Comparison of ENCODE assay signal across 9 mouse cellular contexts in the genomic region with DNA sequence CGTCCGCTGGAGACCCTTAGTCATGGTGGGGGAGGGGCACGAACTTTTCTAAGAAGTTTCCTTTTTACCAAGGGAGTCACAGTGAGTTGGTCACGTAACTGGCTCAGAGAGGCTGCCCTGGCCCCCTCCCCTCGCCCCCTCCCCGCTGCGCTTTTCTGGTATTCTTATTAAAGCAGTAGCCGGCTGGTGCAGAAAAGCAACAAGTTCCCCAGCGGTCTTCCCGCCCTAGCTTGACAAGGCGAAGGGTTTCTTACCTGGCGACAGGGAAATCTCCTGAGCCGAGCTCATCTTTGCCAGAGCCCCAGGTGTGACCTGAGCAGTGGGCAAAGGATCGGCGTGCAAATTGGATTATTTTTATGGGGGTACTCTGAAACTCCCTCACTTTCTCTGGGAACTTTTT. TPM values are rescaled to one million over a fixed set of nuclear protein-coding genes. Genes with fewer than 3 reads are reported as not detected.
DNase-seq lines count a peak whose midpoint lies in the region; ATAC-seq and TF ChIP-seq lines count a peak whose summit lies in the region.
"Had no signal": no experiment of that assay in that cellular context is flagged by ENCODE, and none has a peak within 500 bp of the region (broad histone marks: within the 10 kb centered on the region; RNA-seq: fewer than 3 reads in every experiment).

Gene Bdnf (plus strand): TSS at position 169 of the 400 bp plus-strand sequence.

- peak within 1 kb of the TSS; percentile 83 for H3K4me2 ChIP-seq in embryonic facial prominence, embryonic 13.5 days
- H3K4me2 ChIP-seq in intestine, postnatal 0 days (replicated peaks; ENCODE audit: low read depth), result peak within 1 kb of the TSS; percentile 51
- peak within 1 kb of the TSS; percentile 95 for H3K4me2 ChIP-seq in midbrain, postnatal 0 days (ENCODE audit: low read depth, low read length, poor library complexity, severe bottlenecking)

- WGBS in embryonic facial prominence, embryonic 13.5 days, result under 1% methylated on average over 15 of the region's 15 CpGs
- WGBS in intestine, postnatal 0 days, result 4% methylated on average over 15 of the region's 15 CpGs
- whole genome bisulfite sequencing in midbrain, postnatal 0 days, result under 1% methylated on average over 15 of the region's 15 CpGs

- H3K27me3 ChIP-seq in embryonic facial prominence, embryonic 13.5 days, result peaks cover 82% of the 10 kb centered on the region
- H3K27me3 ChIP-seq in intestine, postnatal 0 days (replicated peaks; ENCODE audit: control insufficient read depth, insufficient read depth, low read length), result peaks cover 63% of the 10 kb centered on the region
- H3K27me3 ChIP-seq in midbrain, postnatal 0 days (ENCODE audit: insufficient read depth, low read length), result peaks cover 13% of the 10 kb centered on the region; the same call in 1 of the 2 replicates

- no peak for ATAC-seq in embryonic facial prominence, embryonic 13.5 days (ENCODE audit: insufficient number of reproducible peaks, insufficient read depth, low FRiP score, low TSS enrichment, low read depth)
- ATAC-seq in intestine, postnatal 0 days, result no peak
- no peak for ATAC-seq in midbrain, postnatal 0 days (ENCODE audit: low FRiP score)
- ATAC-seq in monocyte, adult 5-6 weeks (replicated peaks; ENCODE audit: insufficient number of reproducible peaks, low FRiP score, low TSS enrichment, poor library complexity, severe bottlenecking), result no peak

- peak within 1 kb of the TSS; percentile 45 for H3K4me3 ChIP-seq in embryonic facial prominence, embryonic 13.5 days
- peak within 1 kb of the TSS; percentile 20 for H3K4me3 ChIP-seq in intestine, postnatal 0 days (ENCODE audit: low read depth, low read length)
- H3K4me3 ChIP-seq in midbrain, postnatal 0 days (ENCODE audit: low read depth, low read length), result peak within 1 kb of the TSS; percentile 71

- TF ChIP-seq CTCF in intestine, postnatal 0 days (IDR thresholded peaks at IDR 0.05; ENCODE audit: low read depth), result no peak
- TF ChIP-seq CTCF in midbrain, postnatal 0 days (IDR thresholded peaks at IDR 0.05), result no peak

- H3K9ac ChIP-seq in embryonic facial prominence, embryonic 13.5 days, result 0 out of 2 replicates have a peak within 1 kb of the TSS, but pooled peaks have one; percentile 11
- H3K9ac ChIP-seq in intestine, postnatal 0 days (ENCODE audit: low read depth, low read length), result no peak within 1 kb of the TSS
- H3K9ac ChIP-seq in midbrain, postnatal 0 days (replicated peaks; ENCODE audit: low read length, poor library complexity, severe bottlenecking), result peak within 1 kb of the TSS; percentile 29; the same call in 1 of the 2 replicates
- H3K9ac ChIP-seq: liver, embryonic 14.5 days had no signal

- DNase-seq in layer of hippocampus, adult 8-10 months (ENCODE audit: low spot score in 2 of 2), result no peak
- DNase-seq in layer of hippocampus, adult 11-12 months (ENCODE audit: low spot score), result no peak
- no peak for DNase-seq in midbrain, postnatal 0 days (ENCODE audit: low spot score)
- DNase-seq in frontal cortex, postnatal 25 days (ENCODE audit: low spot score in 2 of 2), result no peak
- DNase-seq in gastrocnemius, postnatal 36 days, result no peak

- no peak within 1 kb of the TSS for H3K27ac ChIP-seq in embryonic facial prominence, embryonic 13.5 days
- no peak within 1 kb of the TSS for H3K27ac ChIP-seq in intestine, postnatal 0 days (ENCODE audit: low read depth, low read length)
- no peak within 1 kb of the TSS for H3K27ac ChIP-seq in midbrain, postnatal 0 days (ENCODE audit: low read depth, low read length)
- H3K27ac ChIP-seq: liver, embryonic 14.5 days had no signal

- H3K36me3 ChIP-seq in embryonic facial prominence, embryonic 13.5 days, result no peaks in the 10 kb centered on the region
- no peaks in the 10 kb centered on the region for H3K36me3 ChIP-seq in intestine, postnatal 0 days (ENCODE audit: control insufficient read depth, insufficient read depth)
- H3K36me3 ChIP-seq in midbrain, postnatal 0 days (ENCODE audit: insufficient read depth, low read length), result no peaks in the 10 kb centered on the region

- intact Hi-C loops in gastrocnemius, postnatal 36 days (cut with DNase I), result no loop called here

- H3K9me3 ChIP-seq in embryonic facial prominence, embryonic 13.5 days, result no peaks in the 10 kb centered on the region
- H3K9me3 ChIP-seq in intestine, postnatal 0 days (ENCODE audit: control insufficient read depth), result no peaks in the 10 kb centered on the region
- H3K9me3 ChIP-seq in midbrain, postnatal 0 days (ENCODE audit: low read length), result no peaks in the 10 kb centered on the region

- H3K4me1 ChIP-seq in embryonic facial prominence, embryonic 13.5 days, result peaks cover 31% of the 10 kb centered on the region
- H3K4me1 ChIP-seq in intestine, postnatal 0 days (replicated peaks; ENCODE audit: control insufficient read depth, insufficient read depth, low read length), result no peaks in the 10 kb centered on the region
- H3K4me1 ChIP-seq in midbrain, postnatal 0 days (ENCODE audit: insufficient read depth, low read length), result peaks cover 13% of the 10 kb centered on the region

RNA-seq across cellular contexts. Expression of gene Bdnf, which starts in this region (rescaled TPM):
- 10 to 100 TPM; 24.6 to 32.2 (median 29.8) TPM for total RNA-seq in layer of hippocampus, adult 8-10 months (2022)
- 4.7 and 5.1 TPM in 2 replicates for polyA plus RNA-seq in embryonic facial prominence, embryonic 13.5 days (2015; fragmentation: Nextera tagmentation; extraction: Ambion mirVana)
- polyA plus RNA-seq in intestine, postnatal 0 days (2015; fragmentation: Nextera tagmentation; extraction: Ambion mirVana), result 1.6 and 1.7 TPM in 2 replicates
- total RNA-seq in midbrain, postnatal 0 days (2014; rRNA removed), result 7.2 and 7.8 TPM in 2 replicates
- 10.7 TPM in 2 replicates for polyA plus RNA-seq in midbrain, postnatal 0 days (2015; fragmentation: Nextera tagmentation; extraction: Ambion mirVana)
- not detected in 3 replicates for total RNA-seq in monocyte, adult 5-6 weeks (2017)
- under 1 TPM; 0.44 to 0.94 TPM for total RNA-seq in gastrocnemius, postnatal 36 days (2021)

Comparison
In these comparisons a context has a peak if more than half of its experiments do, and no peak if none do; other contexts are left out.
1. H3K4me3 ChIP-seq: peak in every context shown above with its lines; median percentile 71 in midbrain, postnatal 0 days; 45 in embryonic facial prominence, embryonic 13.5 days; 20 in intestine, postnatal 0 days.